In genomic region chr10:127041774-127042338, GRCm38 (mm10) we compare ENCODE assay signal across 8 mouse cellular contexts. TPM values are rescaled to one million over a fixed set of nuclear protein-coding genes. Genes with fewer than 3 reads are reported as not detected.
DNase-seq lines count a peak whose midpoint lies in the region; ATAC-seq lines count a peak whose summit lies in the region.

No protein-coding gene starts in this region.

- WGBS in intestine, embryonic 14.5 days = 1% methylated on average over 44 of the region's 44 CpGs

- peak; percentile 91 to 98 for DNase-seq in adrenal gland, adult (ENCODE audit: inconsistent age in 2 of 2, low spot score in 1 of 2)
- peak; percentile 94 for DNase-seq in embryo, embryonic 11 days
- peak; percentile 83 for DNase-seq in gastrocnemius, postnatal 25 days
- DNase-seq in intestine, embryonic 14.5 days (ENCODE audit: low spot score) = peak; percentile 98
- DNase-seq in left cerebral cortex, postnatal 14 days (ENCODE audit: low spot score in 2 of 2) = peak; percentile 89 to 93
- peak; percentile 93 for DNase-seq in right cerebral cortex, postnatal 14 days
- DNase-seq in urinary bladder, postnatal 36 days (ENCODE audit: low spot score in 2 of 2) = peak; percentile 82 to 83

- peak overlapping the region; percentile 59 for H3K9ac ChIP-seq in intestine, embryonic 14.5 days (ENCODE audit: low read length)

- H3K4me1 ChIP-seq in intestine, embryonic 14.5 days (replicated peaks; ENCODE audit: control insufficient read depth, insufficient read depth, low read length) = peaks cover 8% of the 10 kb centered on the region

- ATAC-seq in intestine, embryonic 14.5 days (replicated peaks; ENCODE audit: low FRiP score, low TSS enrichment, low read depth) = peak; percentile 88
- peak; percentile 79 for ATAC-seq in megakaryocyte-erythroid progenitor cell, adult 5-6 weeks (replicated peaks; ENCODE audit: low FRiP score, low TSS enrichment, poor library complexity, severe bottlenecking)

- peak overlapping the region; percentile 48; the same call in 1 of the 2 replicates for H3K27ac ChIP-seq in intestine, embryonic 14.5 days (ENCODE audit: low read depth)

- intact Hi-C loops in left cerebral cortex, postnatal 14 days (cut with DNase I) = no loop called here

- H3K4me3 ChIP-seq in intestine, embryonic 14.5 days (ENCODE audit: low read depth, low read length) = peak overlapping the region; percentile 65

- peaks cover 16% of the 10 kb centered on the region; the same call in 1 of the 2 replicates for H3K36me3 ChIP-seq in intestine, embryonic 14.5 days (ENCODE audit: control insufficient read depth, insufficient read depth, low read length)

- H3K4me2 ChIP-seq in intestine, embryonic 14.5 days (ENCODE audit: low read length) = peak overlapping the region; percentile 99

- peaks cover 10% of the 10 kb centered on the region; the same call in 1 of the 2 replicates for H3K27me3 ChIP-seq in intestine, embryonic 14.5 days (replicated peaks; ENCODE audit: control insufficient read depth, insufficient read depth, low read length)

- H3K9me3 ChIP-seq in intestine, embryonic 14.5 days (ENCODE audit: control insufficient read depth, low read length) = no peaks in the 10 kb centered on the region

RNA-seq across cellular contexts. Expression of gene Eef1akmt3, which starts 0.5 kb away (rescaled TPM):
- total RNA-seq in gastrocnemius, postnatal 25 days (2021) = under 1 TPM; 0.15 to 0.24 TPM
- polyA plus RNA-seq in intestine, embryonic 14.5 days (2014; fragmentation: Nextera tagmentation; extraction: Ambion mirVana) = 0.31 and 0.50 TPM in 2 replicates
- total RNA-seq in left cerebral cortex, postnatal 14 days (2021) = under 1 TPM in 1 of 2 experiments, not detected in 1; 0.19 TPM
- total RNA-seq in megakaryocyte-erythroid progenitor cell, adult 5-6 weeks (2014; fragmentation: Nextera tagmentation) = not detected in 2 replicates
- total RNA-seq in megakaryocyte-erythroid progenitor cell, adult 5-6 weeks (2017) = 0.38 TPM in 1 of 2 replicates, not detected in the other

RNA-seq across cellular contexts. Expression of gene Mettl1, which starts 0.6 kb away (rescaled TPM):
- 1 to 10 TPM; 7.9 to 9.5 TPM for total RNA-seq in gastrocnemius, postnatal 25 days (2021)
- polyA plus RNA-seq in intestine, embryonic 14.5 days (2014; fragmentation: Nextera tagmentation; extraction: Ambion mirVana) = 60.8 and 65.2 TPM in 2 replicates
- total RNA-seq in left cerebral cortex, postnatal 14 days (2021) = 10 to 100 TPM; 10.3 to 11.1 TPM
- total RNA-seq in megakaryocyte-erythroid progenitor cell, adult 5-6 weeks (2014; fragmentation: Nextera tagmentation) = 54.1 and 55.2 TPM in 2 replicates
- total RNA-seq in megakaryocyte-erythroid progenitor cell, adult 5-6 weeks (2017) = 24.6 and 25.3 TPM in 2 replicates

RNA-seq across cellular contexts. Expression of gene Cyp27b1, which starts 6.2 kb away (rescaled TPM):
- total RNA-seq in gastrocnemius, postnatal 25 days (2021) = under 1 TPM; 0.10 to 0.19 TPM
- 0.07 and 0.15 TPM in 2 replicates for polyA plus RNA-seq in intestine, embryonic 14.5 days (2014; fragmentation: Nextera tagmentation; extraction: Ambion mirVana)
- under 1 TPM; 0.59 to 0.61 TPM for total RNA-seq in left cerebral cortex, postnatal 14 days (2021)
- total RNA-seq in megakaryocyte-erythroid progenitor cell, adult 5-6 weeks (2014; fragmentation: Nextera tagmentation) = not detected in 2 replicates
- total RNA-seq in megakaryocyte-erythroid progenitor cell, adult 5-6 weeks (2017) = not detected in 2 replicates

RNA-seq across cellular contexts. Expression of gene Tsfm, which starts 11.2 kb away (rescaled TPM):
- total RNA-seq in gastrocnemius, postnatal 25 days (2021) = 10 to 100 TPM; 20.9 TPM
- 86.1 and 86.3 TPM in 2 replicates for polyA plus RNA-seq in intestine, embryonic 14.5 days (2014; fragmentation: Nextera tagmentation; extraction: Ambion mirVana)
- total RNA-seq in left cerebral cortex, postnatal 14 days (2021) = 10 to 100 TPM; 27.7 to 28.2 TPM
- total RNA-seq in megakaryocyte-erythroid progenitor cell, adult 5-6 weeks (2014; fragmentation: Nextera tagmentation) = 41.6 and 61.2 TPM in 2 replicates
- 55.5 and 63.3 TPM in 2 replicates for total RNA-seq in megakaryocyte-erythroid progenitor cell, adult 5-6 weeks (2017)

RNA-seq across cellular contexts. Expression of gene March9, which starts 18.1 kb away (rescaled TPM):
- under 1 TPM; 0.62 to 0.82 TPM for total RNA-seq in gastrocnemius, postnatal 25 days (2021)
- polyA plus RNA-seq in intestine, embryonic 14.5 days (2014; fragmentation: Nextera tagmentation; extraction: Ambion mirVana) = 1.4 and 1.9 TPM in 2 replicates
- total RNA-seq in left cerebral cortex, postnatal 14 days (2021) = 10 to 100 TPM; 32.7 to 35.1 TPM
- total RNA-seq in megakaryocyte-erythroid progenitor cell, adult 5-6 weeks (2014; fragmentation: Nextera tagmentation) = not detected in 2 replicates
- not detected in 2 replicates for total RNA-seq in megakaryocyte-erythroid progenitor cell, adult 5-6 weeks (2017)

Comparison
In these comparisons a context has a peak if more than half of its experiments do, and no peak if none do; other contexts are left out.
1. Peak in every context shown above with its lines: DNase-seq, ATAC-seq, H3K4me3 ChIP-seq and H3K27ac ChIP-seq.